Mouse (Mus musculus): Measurements from ENCODE around the gene Ipo7.

DNA sequence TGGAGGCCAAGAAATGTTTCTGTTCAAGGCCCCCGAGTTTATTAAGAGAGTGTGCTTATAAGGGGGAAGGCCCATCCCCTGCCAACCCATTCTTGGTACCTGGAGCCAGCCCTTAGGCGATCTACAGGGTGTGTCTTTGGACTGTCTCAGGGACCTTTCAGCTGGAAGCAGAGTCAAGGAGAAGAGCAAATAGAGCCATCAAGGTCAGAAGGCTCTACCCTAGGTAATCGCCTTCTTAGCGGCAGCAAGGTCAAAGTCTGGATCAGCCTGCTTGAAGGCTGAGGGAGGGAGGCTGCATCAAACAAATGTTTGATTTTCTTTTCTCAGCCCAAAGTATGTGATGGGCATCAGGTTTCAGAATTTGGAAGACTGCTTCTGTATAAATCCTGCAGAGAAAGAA is 19.7 kb upstream of the Ipo7 start:
- no peak for TF ChIP-seq CTCF (IDR thresholded peaks at IDR 0.05; ENCODE audit: borderline replicate concordance, extremely low read depth, insufficient read depth, insufficient read length)
- TF ChIP-seq POLR2A (IDR thresholded peaks at IDR 0.05; ENCODE audit: borderline replicate concordance, extremely low read depth, insufficient read depth, insufficient read length, poor library complexity, severe bottlenecking) = no peak
